Mouse (Mus musculus) heart, adult 9 months (tissue): ENCODE data around the gene Zfp3.

Source experiments
- DNase-seq, 2 experiments: peaks; one replicate each; pipeline ENCODE4 v3.0.0; 2022; ENCODE audit warnings: low spot score in 2 of 2

Gene Zfp3

DNA sequence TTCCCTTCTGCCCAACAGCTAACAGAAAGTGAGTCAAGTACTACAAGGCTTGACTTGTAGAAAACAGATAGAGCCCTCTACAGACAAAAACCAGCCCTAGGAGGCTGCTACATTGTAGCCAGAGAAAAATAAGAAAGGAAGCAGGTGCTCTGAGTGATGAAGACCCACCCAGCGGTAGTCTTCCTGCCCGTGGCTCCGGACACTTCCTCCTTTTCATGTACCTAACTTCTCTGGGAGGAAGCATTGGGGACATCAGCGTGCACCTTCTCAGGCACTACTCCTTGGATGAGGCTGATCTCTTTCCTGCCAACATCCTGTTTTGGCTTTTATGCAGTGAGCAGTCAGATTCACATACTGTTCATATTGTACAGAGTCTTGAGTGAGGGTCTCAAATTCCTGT, 42.7 kb downstream of the Zfp3 start:
- DNase-seq: no peak

- DNase-seq: no peak
Observed at GRCm38 (mm10) chr11:70807630-70808029, 43.6 kb downstream of the Zfp3 start.

- DNase-seq: no peak
Observed at GRCm38 (mm10) chr11:70808101-70808500, 44.1 kb downstream of the Zfp3 start.

GRCm38 (mm10) chr11:70809011-70809410, 45.0 kb downstream of the Zfp3 start:
- DNase-seq: no peak

- no peak for DNase-seq
Observed at GRCm38 (mm10) chr11:70811041-70811440, 47.0 kb downstream of the Zfp3 start.

DNA sequence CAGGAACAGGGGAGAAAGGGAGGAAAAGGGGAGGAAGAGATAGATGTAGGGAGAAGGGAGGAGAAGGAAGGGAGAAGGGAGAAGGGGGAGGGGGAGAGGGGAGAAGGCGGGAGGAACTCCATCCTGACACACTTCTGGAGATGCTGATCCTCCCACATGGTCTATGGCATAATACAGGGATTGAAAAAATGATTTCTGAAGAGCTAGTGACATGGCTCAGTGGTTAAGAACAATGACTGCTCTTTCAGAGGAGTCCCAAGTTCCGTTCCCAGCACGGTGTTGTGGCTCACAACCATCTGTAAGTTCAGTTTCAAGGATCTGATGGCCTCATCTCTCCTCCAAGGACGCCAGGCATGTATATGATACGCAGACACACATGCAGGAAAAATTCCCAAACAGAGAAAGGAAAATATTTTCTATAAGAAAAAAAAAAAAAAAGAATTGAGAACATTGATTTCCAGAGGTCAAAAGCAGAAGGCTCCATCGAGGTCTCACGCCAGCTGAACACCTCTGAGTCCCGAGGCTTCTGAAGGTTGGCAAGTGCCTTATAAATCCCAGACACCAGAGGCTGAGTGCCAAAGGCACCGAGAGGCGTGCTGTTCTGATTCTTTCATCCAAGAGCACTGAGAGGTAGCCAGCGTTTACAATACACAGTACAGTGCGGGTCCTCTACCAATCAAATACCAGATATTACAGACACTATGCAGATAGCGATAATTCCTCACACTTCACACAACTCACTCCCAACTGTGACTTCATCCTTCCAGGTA, 47.6 kb downstream of the Zfp3 start:
- DNase-seq: no peak

DNA sequence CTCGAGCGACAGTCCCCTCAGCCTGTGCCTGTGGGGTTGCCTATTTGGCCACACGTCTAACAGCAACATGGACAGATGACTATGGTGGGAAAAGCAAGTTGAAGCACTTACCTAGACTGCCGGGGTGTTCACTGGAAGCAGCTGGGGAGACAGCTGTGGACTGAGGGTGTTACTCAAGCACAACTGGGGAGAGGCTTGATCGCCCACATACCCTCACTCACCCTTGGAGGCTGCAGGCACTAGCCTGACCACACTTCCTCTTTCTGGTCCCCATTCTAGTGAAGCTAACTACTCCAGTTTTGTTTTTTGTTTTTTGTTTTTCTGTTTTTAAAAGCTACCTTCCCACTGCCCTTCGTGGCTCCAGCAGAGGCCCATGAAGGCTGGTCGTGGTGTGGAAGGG, 48.4 kb downstream of the Zfp3 start, which contains the start of gene Scimp:
Gene Scimp (minus strand): TSS at position 222 of the 400 bp plus-strand sequence.
- no peak for DNase-seq

GRCm38 (mm10) chr11:70815071-70815470, 51.1 kb downstream of the Zfp3 start:
- no peak for DNase-seq

DNA sequence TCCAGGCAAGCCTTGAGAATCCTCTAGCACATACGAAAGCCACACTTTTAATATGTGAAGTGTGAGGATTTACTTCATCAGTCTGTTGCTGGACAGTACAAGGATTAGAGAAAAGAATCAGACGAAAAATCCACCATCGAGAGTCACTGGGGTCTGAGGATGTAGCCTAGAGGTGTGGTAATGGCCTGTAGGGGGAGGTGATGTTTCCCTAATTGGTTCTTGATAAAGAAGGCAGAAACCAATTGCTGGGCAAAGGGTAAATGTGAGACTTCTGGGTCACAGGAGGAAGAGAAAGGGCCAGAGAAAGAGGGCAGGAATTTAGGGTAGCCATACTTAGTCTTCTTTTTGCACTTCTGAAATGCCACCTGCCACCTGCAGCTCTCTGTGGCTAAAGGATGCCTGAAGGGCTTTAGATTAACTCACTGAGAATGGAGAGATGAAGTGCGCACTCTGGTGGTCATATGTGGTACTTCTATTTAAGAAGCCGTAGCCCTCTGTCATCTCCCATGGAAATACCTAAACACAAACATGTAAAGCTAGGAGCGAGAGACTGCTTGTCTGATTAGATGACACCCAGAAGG, 51.6 kb downstream of the Zfp3 start:
- peak in 1 of 2 experiments; percentile 49 for DNase-seq

DNA sequence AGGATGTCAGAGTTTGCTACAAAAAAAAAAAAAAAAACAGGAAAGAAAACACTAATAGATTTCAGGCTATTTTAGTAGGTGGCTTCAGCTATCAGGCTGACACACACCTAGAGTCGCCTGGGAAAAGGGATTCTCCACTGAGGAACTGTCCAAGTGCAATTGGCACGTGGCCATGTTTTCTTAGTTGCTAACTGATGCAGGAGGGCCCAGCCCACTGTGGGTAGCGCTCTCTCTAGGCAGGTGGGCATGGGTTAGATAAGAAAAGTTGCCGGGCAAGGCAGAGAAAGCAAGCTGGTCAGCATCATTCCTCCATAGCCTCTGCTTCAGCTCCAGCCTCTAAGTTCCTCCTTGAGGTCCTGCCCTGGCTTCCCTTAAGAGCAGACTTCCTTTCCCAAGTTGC, 52.8 kb downstream of the Zfp3 start:
- DNase-seq: no peak

GRCm38 (mm10) chr11:70820120-70820519, 56.1 kb downstream of the Zfp3 start:
- DNase-seq: no peak

- no peak for DNase-seq
Observed at GRCm38 (mm10) chr11:70821728-70822591, 58.0 kb downstream of the Zfp3 start.
